Mouse (Mus musculus) megakaryocyte, adult 5-6 weeks (primary cell): ENCODE results near the gene Mmaa. TPM values are rescaled to one million over a fixed set of nuclear protein-coding genes. Genes with fewer than 3 reads are reported as not detected.
A peak's percentile ranks its signal among the peaks of the same experiment; 100 is the strongest.

Experiments used
- ATAC-seq: 2 replicates; pipeline ENCODE4 v1.8.0; 2016; ENCODE audit warnings: mild to moderate bottlenecking, inconsistent platforms; ENCODE audit not compliant: poor library complexity, severe bottlenecking
- total RNA-seq, 2 experiments: library from RNA; stranded (forward) in 1 of 2; stranded (reverse) in 1 of 2; fragments of 153-499, 151-499 nt in 1 of 2; fragments of 221-1000, 200-1000 nt in 1 of 2; gene quantifications; 2 replicates each; pipeline versions ENCODE4 v1.2.3 to v1.2.4; 2015 to 2017

Gene Mmaa
- 3.8 and 4.1 TPM in 2 replicates for total RNA-seq (2015)
- total RNA-seq (2017) = 1.9 and 5.8 TPM in 2 replicates

- ATAC-seq = peak; percentile 93
Measured at GRCm38 (mm10) chr8:79294610-79295275, at the start of gene Mmaa. Gene Mmaa, minus strand, starts transcription at chr8:79294937.

DNA sequence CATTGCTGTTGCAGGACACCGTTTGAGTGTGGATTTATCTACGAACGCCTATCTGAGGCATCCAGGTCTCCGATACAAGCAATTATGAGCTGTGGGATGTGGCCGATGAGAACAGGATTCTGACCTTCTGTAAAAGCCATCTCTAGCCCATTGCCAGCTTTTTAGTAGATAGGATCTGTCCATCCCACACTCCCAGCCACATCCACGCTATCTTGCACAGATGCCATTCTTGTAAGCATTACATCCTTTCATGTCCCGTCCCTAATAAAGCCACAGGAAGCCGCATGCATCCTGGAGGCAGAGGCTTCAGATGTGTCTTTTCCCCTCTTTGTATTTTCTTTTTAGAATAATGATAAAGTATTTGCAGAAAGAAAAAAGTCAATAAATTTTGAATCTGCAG is 46.5 kb upstream of the Mmaa start:
- no peak for ATAC-seq

DNA sequence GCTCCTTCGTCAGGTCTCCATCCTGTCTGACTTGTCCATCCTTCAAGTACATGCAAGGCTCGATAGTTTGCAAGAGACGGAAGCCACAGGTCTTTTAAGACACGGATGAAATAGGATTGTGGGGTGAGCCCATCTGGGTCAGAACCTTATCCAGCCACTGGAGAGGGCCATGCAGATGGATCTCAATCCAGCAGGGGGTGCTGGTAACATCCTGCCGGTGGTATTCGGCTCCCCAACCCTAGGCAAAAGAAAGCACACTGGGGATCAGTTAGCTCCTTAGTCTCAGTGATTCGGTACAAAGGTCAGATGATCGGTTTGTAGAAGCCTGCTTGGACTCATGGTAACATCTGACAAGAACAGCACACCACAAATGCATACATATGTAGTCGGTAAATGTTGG is 44.8 kb upstream of the Mmaa start:
- peak; percentile 64 for ATAC-seq

- ATAC-seq = no peak
Measured at GRCm38 (mm10) chr8:79338619-79339018, 43.9 kb upstream of the Mmaa start.

DNA sequence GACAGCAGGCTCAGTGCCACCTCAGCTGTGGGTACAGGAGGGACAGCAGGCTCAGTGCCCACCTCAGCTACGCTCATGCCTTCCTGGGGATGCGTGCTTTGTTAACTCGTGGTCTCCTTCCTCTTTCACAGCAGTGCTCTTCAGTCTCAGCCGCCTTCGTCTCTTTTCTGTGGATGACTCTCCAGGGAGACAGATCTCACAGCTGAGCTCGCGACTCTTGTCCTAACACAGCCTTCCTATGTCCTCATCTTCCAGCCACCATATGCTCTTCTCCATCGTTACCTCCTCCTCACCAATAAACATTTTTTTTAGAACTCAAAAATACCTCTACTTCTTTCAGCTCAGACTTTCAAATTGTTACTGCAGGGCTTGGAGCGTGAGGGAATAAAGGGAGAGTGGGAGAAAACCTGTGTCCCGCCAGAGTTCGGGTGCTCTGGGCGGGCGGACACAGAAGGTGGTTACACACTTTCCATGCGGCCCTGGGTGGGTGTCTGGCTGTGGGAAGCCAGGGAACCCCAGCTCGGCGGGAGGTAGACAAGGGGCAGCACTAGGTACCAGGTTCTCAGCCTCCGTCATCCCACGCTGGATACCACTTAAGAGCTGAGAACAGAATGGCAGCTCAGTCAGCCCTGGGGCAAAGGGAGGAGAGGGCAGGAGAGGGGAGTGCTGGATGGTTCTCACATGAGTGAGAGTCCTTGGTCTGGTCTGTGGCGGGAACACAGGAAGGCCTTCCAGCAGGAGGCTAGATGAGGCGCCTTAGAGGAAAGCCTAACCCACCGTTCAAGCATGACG is 37.6 kb upstream of the Mmaa start:
- ATAC-seq = no peak

- no peak for ATAC-seq
Measured at GRCm38 (mm10) chr8:79331571-79331970, 36.8 kb upstream of the Mmaa start.

DNA sequence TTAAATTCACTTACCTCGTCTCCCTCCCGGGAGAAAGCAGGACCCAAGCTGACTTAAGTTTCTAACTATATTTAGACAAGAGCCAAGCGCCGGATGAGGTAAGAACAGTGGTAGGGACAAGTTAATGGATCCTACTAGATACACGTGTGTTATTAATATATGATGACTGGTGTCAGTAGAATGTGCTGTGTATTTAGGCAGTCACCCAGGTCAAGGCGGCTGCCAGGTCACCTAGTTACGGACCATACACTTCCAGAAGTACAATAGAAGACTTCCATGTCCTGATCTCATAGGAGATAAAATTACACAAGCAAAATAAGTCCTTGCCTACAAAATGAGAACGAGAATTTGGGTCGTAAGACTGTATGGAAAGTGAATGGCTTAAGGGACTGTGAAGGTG is 36.3 kb upstream of the Mmaa start:
- no peak for ATAC-seq

DNA sequence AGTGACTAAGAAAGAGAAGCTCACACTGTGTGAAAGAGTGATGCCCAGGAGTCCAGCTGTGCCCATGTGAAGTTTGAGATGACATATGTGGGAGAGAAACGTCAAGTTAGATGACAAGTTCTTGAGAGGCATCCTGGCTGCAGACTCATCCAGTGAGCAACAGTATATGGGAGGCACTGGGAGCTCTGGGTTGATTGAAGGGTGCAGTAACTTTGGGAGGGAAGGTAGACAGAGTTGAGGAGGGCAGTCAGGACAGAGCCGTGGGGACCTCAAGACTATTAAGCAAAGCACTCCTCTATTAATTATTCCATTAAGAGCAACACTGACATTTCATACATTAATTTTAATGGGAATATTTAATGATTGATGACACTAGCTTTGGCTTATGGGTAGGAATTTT is 35.0 kb upstream of the Mmaa start:
- no peak for ATAC-seq

DNA sequence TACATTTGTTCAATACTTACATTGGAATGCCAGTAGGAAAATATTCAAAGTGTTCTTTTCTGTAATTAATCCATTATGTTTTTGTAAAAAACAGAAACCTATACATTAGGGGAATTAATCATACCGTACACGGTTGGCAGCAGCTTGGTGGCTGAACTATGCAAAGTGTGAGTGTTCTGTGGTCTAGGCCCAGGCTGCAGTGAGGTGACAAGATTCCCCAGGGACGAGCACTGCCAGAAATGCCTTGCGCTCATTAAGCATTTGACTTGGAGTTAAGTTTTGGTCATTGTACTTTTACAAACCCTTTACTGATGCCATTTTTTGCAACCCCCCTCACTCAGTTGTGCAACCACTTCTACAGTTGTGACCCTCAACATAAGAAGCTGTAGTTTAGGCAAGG is 34.4 kb upstream of the Mmaa start:
- ATAC-seq = no peak

DNA sequence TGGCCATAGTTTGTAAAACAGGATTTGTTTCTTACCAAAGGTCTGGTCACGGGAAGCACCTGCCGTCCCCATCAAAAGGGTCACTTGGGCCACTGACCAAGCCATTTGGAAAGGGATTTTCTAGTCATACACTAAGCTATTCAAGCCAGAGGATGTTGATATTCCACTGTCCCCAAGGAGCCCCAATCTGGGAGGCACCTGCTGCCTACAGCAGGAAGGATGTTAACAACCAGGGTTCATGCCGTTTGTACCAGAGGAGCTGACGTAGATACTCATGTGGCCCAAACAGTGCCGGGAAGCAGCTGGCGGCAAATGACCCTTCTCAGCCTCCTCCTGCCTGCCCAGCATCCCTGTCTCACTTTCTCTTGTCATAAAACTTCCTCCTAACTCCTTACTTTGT is 30.8 kb upstream of the Mmaa start:
- no peak for ATAC-seq

GRCm38 (mm10) chr8:79324928-79325327 is 30.2 kb upstream of the Mmaa start:
- ATAC-seq = no peak

DNA sequence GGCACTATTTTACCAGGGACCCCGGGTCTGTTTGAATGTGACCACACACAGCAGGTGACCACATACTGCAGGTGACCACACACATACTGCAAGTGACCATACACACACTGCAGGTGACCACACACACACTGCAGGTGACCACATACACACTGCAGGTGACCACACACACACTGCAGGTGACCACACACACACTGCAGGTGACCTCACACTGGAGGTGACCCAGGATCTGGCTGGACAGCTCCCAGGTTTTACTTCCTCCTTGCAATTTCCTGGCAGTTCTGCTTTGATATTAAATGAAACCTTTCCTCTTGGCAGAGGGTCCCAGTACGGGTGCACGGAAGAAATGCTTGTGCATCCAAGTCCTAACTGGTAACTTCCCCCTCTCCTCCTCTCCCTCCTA is 29.3 kb upstream of the Mmaa start:
- peak; percentile 27; the same call in 1 of the 2 replicates for ATAC-seq

DNA sequence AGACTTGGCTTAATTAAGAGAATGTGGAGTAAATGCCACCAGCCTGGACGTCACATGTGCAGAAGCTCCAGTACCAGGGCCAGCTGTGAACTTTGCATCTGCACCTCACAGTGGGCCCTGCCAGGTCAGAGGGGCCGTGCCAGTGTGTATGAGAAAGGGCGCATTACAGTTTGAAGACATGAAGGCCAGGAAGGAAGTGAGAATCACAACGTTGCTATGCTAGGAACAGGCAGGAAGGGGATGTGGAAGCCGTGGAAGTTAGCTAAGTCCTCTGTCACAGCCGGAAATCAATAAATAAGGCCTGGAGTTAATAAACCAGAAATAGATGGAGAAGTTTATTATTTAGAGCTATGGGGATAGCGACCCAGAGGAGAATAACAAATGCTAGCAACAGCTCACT is 28.4 kb upstream of the Mmaa start:
- ATAC-seq = no peak; the same call in 1 of the 2 replicates

GRCm38 (mm10) chr8:79310801-79311200 is 16.1 kb upstream of the Mmaa start:
- ATAC-seq = no peak

GRCm38 (mm10) chr8:79305941-79306340 is 11.2 kb upstream of the Mmaa start:
- ATAC-seq = no peak

DNA sequence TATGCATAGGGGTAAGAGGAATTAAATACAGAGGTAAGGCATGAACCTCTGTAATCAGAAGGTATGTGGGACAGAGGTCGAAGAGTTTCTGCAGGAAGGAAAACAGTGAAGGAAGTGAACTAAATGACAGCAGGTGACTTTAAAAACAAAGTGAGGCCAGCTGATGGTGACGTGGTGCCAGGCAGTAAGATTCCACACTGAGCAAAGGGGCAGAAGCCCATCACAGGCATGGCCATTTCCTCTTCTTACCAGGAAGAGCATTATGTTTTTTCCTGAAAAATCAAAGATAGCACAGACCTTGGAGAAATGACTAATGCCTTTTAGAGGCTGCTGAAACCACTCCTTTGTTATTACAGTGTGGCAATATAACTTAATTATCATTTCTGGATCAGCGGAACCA is 6.8 kb upstream of the Mmaa start:
- ATAC-seq = no peak

DNA sequence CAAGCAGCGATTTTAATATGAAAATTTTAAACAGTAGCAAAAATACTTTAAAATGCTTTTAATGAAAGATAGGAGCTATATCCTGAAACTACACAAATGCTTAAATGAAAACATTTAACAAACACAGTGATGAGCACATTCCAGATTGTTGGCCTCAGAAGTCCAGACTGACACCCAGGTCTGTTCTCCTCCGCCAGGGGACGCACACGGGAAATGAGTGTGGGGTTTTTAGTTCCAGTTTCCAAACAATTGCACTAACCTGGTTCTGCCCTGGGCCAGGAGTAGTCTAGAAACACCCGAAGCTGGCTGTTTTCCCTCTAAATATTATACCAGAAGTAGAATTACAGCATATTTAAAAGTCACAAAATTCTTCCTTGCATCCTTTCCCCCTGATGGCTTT is 5.0 kb upstream of the Mmaa start:
- ATAC-seq = peak; percentile 37

- no peak for ATAC-seq
Measured at GRCm38 (mm10) chr8:79297763-79298162, 3.0 kb upstream of the Mmaa start.

DNA sequence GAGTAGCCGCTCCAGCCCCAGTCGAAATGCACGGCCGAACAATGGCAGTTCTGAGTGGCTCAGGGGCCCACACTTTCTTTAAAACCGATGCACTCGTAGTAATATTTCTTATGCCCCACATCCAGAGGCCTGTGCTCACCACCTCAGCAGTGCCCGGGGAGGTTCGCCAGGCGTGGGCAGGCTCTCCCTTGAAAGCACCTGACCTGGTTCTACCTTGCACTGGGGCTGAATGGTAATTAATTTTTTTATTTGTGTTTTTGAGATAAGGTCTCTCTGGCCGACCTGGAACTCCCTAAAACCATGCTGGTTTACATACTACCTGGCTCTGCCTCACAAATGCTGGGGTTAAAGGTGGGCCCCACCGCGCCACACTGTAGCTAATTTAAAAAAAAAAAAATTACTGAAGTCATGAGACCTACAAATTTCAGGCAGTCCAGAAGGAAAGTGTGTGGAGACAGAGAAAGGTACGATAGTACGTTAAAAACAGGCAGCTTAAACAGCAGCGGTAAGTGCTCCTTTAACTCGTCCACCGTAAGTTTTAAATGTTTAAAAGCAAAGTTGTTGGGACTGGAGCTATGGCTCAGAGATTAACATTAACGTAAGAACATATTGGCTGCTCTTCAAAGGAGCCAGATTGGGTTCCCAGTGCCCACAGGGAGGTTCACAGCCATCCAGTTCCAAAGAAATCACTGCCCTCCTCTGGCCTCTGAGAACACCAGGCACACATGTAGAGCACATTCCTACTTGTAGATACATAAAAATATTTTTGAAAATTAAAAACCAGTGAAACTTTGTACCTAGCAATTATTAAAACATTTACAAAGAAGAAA is 754 bp upstream of the Mmaa start:
- no peak for ATAC-seq

- no peak for ATAC-seq
Measured at GRCm38 (mm10) chr8:79293841-79294240, 896 bp downstream of the Mmaa start.

DNA sequence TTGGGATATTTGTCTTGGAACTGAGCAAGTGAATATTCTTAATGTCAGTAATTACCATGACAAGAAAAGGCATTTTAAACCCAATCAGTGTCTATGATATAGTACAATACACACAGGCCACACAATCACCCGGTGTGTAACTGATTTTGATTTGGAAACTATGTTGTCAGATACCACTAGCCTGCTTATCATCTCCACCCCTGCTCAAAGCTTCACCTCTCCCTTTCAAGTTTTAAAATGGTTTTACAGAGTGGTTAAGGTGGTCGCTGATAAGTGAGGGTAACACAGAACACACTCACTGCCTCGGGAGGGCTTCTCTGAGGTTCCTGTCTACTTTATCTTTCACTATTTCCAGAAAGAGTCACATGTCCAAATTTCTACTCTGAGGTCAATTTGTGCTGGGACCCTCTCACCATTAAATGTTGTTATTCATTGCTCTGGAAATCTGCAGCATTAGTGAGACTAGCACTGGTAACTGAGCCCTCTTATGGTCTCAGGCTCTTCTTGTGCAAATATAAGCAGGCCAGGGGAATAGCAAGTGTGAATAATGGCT is 1.9 kb downstream of the Mmaa start:
- ATAC-seq = no peak
